In the genomic region with DNA sequence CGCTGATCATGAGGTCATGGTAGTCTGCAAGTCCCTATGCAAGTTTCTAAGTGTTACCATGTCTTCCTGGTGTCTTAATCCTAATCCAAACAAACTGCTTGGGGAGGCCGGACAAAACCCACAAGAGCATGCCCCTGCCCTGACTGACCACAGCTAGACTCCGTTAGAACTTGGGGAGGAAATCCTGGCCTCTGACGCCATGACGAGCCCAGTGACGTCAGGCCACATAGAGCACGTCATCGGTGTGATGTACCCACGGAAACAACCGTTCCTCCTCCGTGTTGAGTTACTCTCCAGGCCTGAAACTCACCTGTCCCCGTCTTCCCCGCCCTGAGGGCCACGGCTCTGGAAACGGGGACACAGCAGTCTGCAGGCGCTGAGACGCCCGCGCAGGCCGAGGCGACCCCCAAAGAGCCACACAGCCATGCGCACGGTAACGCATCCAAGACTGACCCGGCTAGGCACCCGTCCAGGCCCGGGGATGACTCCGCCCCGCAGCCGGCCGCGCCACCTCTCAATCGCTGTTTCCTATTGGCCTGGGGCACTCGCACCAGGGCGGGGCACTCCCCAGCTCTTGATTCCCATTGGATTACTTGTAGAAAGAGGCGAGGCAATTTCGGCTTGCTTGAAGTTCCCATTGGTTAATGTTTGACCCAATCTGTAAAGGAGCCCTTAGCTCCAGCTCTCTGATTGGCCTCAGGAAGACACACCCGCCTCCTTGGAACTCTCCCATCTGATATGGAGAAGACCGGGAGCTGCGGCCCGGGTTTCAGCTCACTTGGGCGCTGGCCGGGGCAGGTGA, we compare ENCODE assay signal across 8 mouse cellular contexts. TPM values are rescaled to one million over a fixed set of nuclear protein-coding genes. Genes with fewer than 3 reads are reported as not detected.
DNase-seq lines count a peak whose midpoint lies in the region; ATAC-seq lines count a peak whose summit lies in the region.

A gene (minus strand): TSS at position 495 of the 802 bp plus-strand sequence.
A gene (plus strand): TSS at position 704 of the 802 bp plus-strand sequence.

- peak; percentile 99 for ATAC-seq in hindbrain, embryonic 11.5 days (ENCODE audit: low FRiP score)

- H3K4me2 ChIP-seq in hindbrain, embryonic 11.5 days (replicated peaks; ENCODE audit: low read depth, low read length): peak within 1 kb of the TSS; percentile 58

- 0 out of 2 replicates have a peak within 1 kb of the TSS, but pooled peaks have one; percentile 37 for H3K27ac ChIP-seq in hindbrain, embryonic 11.5 days (ENCODE audit: low read depth, low read length)

- H3K9me3 ChIP-seq in hindbrain, embryonic 11.5 days (ENCODE audit: control insufficient read depth, low read length): no peaks in the 10 kb centered on the region

- no peaks in the 10 kb centered on the region for H3K27me3 ChIP-seq in hindbrain, embryonic 11.5 days (ENCODE audit: control insufficient read depth, insufficient read depth, low read length)

- peak within 1 kb of the TSS; percentile 55 for H3K4me3 ChIP-seq in hindbrain, embryonic 11.5 days (ENCODE audit: low read depth, low read length)

- DNase-seq in Muller cell, postnatal 12 days (ENCODE audit: inconsistent ontology term): peak; percentile 100
- peak; percentile 99 for DNase-seq in cerebellum, adult 9-11 months
- peak; percentile 99 for DNase-seq in frontal cortex, adult 2 months (ENCODE audit: extremely low spot score in 1 of 2, low spot score in 1 of 2)
- peak; percentile 96 for DNase-seq in hindbrain, embryonic 11.5 days (ENCODE audit: low spot score)
- DNase-seq in layer of hippocampus, postnatal 10 days (ENCODE audit: low spot score in 2 of 2): peak; percentile 99
- DNase-seq in lung, postnatal 10 days: peak; percentile 99
- DNase-seq in ovary, postnatal 36 days (ENCODE audit: low spot score): peak; percentile 97
- peak; percentile 97 for DNase-seq in thymus, postnatal 25 days

- 3% methylated on average over 43 of the region's 43 CpGs for whole genome bisulfite sequencing in hindbrain, embryonic 11.5 days

- peak within 1 kb of the TSS; percentile 65 for H3K9ac ChIP-seq in hindbrain, embryonic 11.5 days (ENCODE audit: low read depth, low read length)

- H3K4me1 ChIP-seq in hindbrain, embryonic 11.5 days (replicated peaks; ENCODE audit: control insufficient read depth, insufficient read depth, low read length): peaks cover 4% of the 10 kb centered on the region; the same call in 1 of the 2 replicates

- no peaks in the 10 kb centered on the region for H3K36me3 ChIP-seq in hindbrain, embryonic 11.5 days (ENCODE audit: control insufficient read depth, insufficient read depth, low read length)

RNA-seq across cellular contexts. Expression of the first gene that starts in this region (rescaled TPM):
- polyA plus RNA-seq in frontal cortex, adult 2 months (2012; rRNA removed): 31.1 and 31.4 TPM in 2 replicates
- 20.3 and 23.4 TPM in 2 replicates for polyA plus RNA-seq in hindbrain, embryonic 11.5 days (2014; fragmentation: Nextera tagmentation; extraction: Ambion mirVana)
- 10 to 100 TPM; 22.0 to 24.4 TPM for total RNA-seq in layer of hippocampus, postnatal 10 days (2021)

RNA-seq across cellular contexts. Expression of the second gene that starts in this region (rescaled TPM):
- polyA plus RNA-seq in frontal cortex, adult 2 months (2012; rRNA removed): 35.8 and 38.1 TPM in 2 replicates
- polyA plus RNA-seq in hindbrain, embryonic 11.5 days (2014; fragmentation: Nextera tagmentation; extraction: Ambion mirVana): 58.7 and 61.1 TPM in 2 replicates
- total RNA-seq in layer of hippocampus, postnatal 10 days (2021): 10 to 100 TPM; 52.6 to 54.6 TPM

Comparison
In these comparisons a context has a peak if more than half of its experiments do, and no peak if none do; other contexts are left out.
1. Peak in every context shown above with its lines: DNase-seq, ATAC-seq, H3K4me3 ChIP-seq and H3K27ac ChIP-seq.